Mouse (Mus musculus) kidney, embryonic 14.5 days (tissue): ENCODE measurements at regions not wholly inside any gene's neighbourhood (a gene's known extent, or its start where the extent isn't known, plus 50 kb on each side); places are given as distances from the start of the nearest gene placed in this dataset.

ENCODE experiments used
- ATAC-seq: fragments of 200-750 bp; cut with Nextera tagmentation; 2 replicates; pipeline ENCODE4 v1.8.0; 2017; ENCODE audit warnings: moderate number of reproducible peaks, mild to moderate bottlenecking, moderate TSS enrichment, moderate library complexity; ENCODE audit not compliant: low FRiP score, low TSS enrichment
- H3K27ac ChIP-seq: fragments of 300-500 bp; sonication (generic); 2 replicates; pipeline ENCODE4 v1.5.1; 2014; ENCODE audit warnings: low read depth, mild to moderate bottlenecking, low read length, moderate library complexity, mixed read lengths
- H3K27me3 ChIP-seq: fragments of 300-500 bp; sonication (generic); 2 replicates; pipeline ENCODE4 v1.6.1; 2014; ENCODE audit warnings: mild to moderate bottlenecking, low read length; ENCODE audit not compliant: control insufficient read depth, insufficient read depth
- H3K36me3 ChIP-seq: fragments of 300-500 bp; sonication (generic); 2 replicates; pipeline ENCODE4 v1.6.1; 2014; ENCODE audit warnings: low read length, mixed read lengths; ENCODE audit not compliant: control insufficient read depth, insufficient read depth
- H3K4me1 ChIP-seq: fragments of 300-500 bp; sonication (generic); 2 replicates; pipeline ENCODE4 v1.6.1; 2014; ENCODE audit warnings: low read length, mixed read lengths; ENCODE audit not compliant: control insufficient read depth, insufficient read depth
- H3K4me2 ChIP-seq: fragments of 300-500 bp; sonication (generic); replicated peaks from 2 replicates; pipeline ENCODE4 v1.6.1; 2014; ENCODE audit warnings: low read depth, mild to moderate bottlenecking, low read length
- H3K4me3 ChIP-seq: fragments of 300-500 bp; sonication (generic); 2 replicates; pipeline ENCODE4 v1.5.1; 2014; ENCODE audit warnings: mild to moderate bottlenecking, low read length
- H3K9ac ChIP-seq: fragments of 300-500 bp; sonication (generic); 2 replicates; pipeline ENCODE4 v1.6.1; 2014; ENCODE audit warnings: low read depth, mild to moderate bottlenecking, low read length, moderate library complexity
- H3K9me3 ChIP-seq: fragments of 300-500 bp; sonication (generic); 2 replicates; pipeline ENCODE4 v1.6.1; 2016; ENCODE audit warnings: low read length; ENCODE audit not compliant: control insufficient read depth
- WGBS: fragments of 180-500 bp; shearing (Covaris S2); extraction: QIAGEN DNeasy Blood & Tissue Kit; methylation state at CpG from one replicate; pipeline ENCODE4 v1.1.7; 2014; 5-methylcytosine and 5-hydroxymethylcytosine counted together

- no peaks in the 10 kb centered on the region for H3K9me3 ChIP-seq
- H3K27me3 ChIP-seq, result no peaks in the 10 kb centered on the region; the same call in 1 of the 2 replicates
These were observed 562.7 kb upstream of the Pdzrn3 start for GRCm38 (mm10) chr6:101940266-101940866.

GRCm38 (mm10) chr6:101938393-101938985, 560.8 kb upstream of the Pdzrn3 start:
- no peak overlapping the region for H3K27ac ChIP-seq
- H3K4me2 ChIP-seq, result no peak overlapping the region
- ATAC-seq, result no peak
- H3K36me3 ChIP-seq, result no peaks in the 10 kb centered on the region
- H3K27me3 ChIP-seq, result no peaks in the 10 kb centered on the region; the same call in 1 of the 2 replicates
- 87% methylated on average over 4 of the region's 4 CpGs for WGBS
- H3K9me3 ChIP-seq, result no peaks in the 10 kb centered on the region
- H3K9ac ChIP-seq, result no peak overlapping the region
- H3K4me1 ChIP-seq, result no peaks in the 10 kb centered on the region
- H3K4me3 ChIP-seq, result no peak overlapping the region

More at GRCm38 (mm10) chr6:101940266-101940866, 562.7 kb upstream of the Pdzrn3 start:
- Histone ChIP-seq H3K9ac (no peak overlapping the region), H3K36me3 (no peaks in the 10 kb centered on the region), H3K27ac (no peak overlapping the region), H3K4me2 (no peak overlapping the region), H3K4me3 (no peak overlapping the region), H3K4me1 (no peaks in the 10 kb centered on the region)
- WGBS, result 34% methylated on average over 3 of the region's 3 CpGs
- peak; percentile 71; the same call in 1 of the 2 replicates for ATAC-seq

GRCm38 (mm10) chr6:101937467-101938392, 560.0 kb upstream of the Pdzrn3 start:
- Histone ChIP-seq H3K4me1 (no peaks in the 10 kb centered on the region), H3K4me2 (no peak overlapping the region), H3K27me3 (no peaks in the 10 kb centered on the region; the same call in 1 of the 2 replicates), H3K9me3 (no peaks in the 10 kb centered on the region), H3K4me3 (no peak overlapping the region), H3K27ac (no peak overlapping the region), H3K9ac (no peak overlapping the region), H3K36me3 (no peaks in the 10 kb centered on the region)
- WGBS, result 71% methylated on average over 12 of the region's 12 CpGs
- no peak for ATAC-seq

- ATAC-seq, result no peak
- no peaks in the 10 kb centered on the region for H3K36me3 ChIP-seq
- H3K4me1 ChIP-seq, result no peaks in the 10 kb centered on the region
- H3K4me2 ChIP-seq, result no peak overlapping the region
- no peak overlapping the region for H3K27ac ChIP-seq
- H3K9ac ChIP-seq, result no peak overlapping the region
- H3K9me3 ChIP-seq, result no peaks in the 10 kb centered on the region
- no peaks in the 10 kb centered on the region; the same call in 1 of the 2 replicates for H3K27me3 ChIP-seq
- 92% methylated on average over 5 of the region's 5 CpGs for WGBS
- no peak overlapping the region for H3K4me3 ChIP-seq
These were observed 554.1 kb upstream of the Pdzrn3 start for GRCm38 (mm10) chr6:101931768-101932167.

- Histone ChIP-seq H3K9me3 (no peaks in the 10 kb centered on the region), H3K27me3 (no peaks in the 10 kb centered on the region), H3K4me3 (no peak overlapping the region), H3K9ac (no peak overlapping the region), H3K4me2 (no peak overlapping the region), H3K36me3 (no peaks in the 10 kb centered on the region), H3K4me1 (no peaks in the 10 kb centered on the region), H3K27ac (no peak overlapping the region)
- WGBS, result 61% methylated on average over 4 of the region's 4 CpGs
- no peak for ATAC-seq
These were observed 544.0 kb upstream of the Pdzrn3 start for GRCm38 (mm10) chr6:101921686-101922085.

- peak; percentile 43; the same call in 1 of the 2 replicates for ATAC-seq
- Histone ChIP-seq H3K27me3 (no peaks in the 10 kb centered on the region), H3K9me3 (no peaks in the 10 kb centered on the region), H3K4me2 (no peak overlapping the region), H3K4me3 (no peak overlapping the region), H3K4me1 (no peaks in the 10 kb centered on the region), H3K27ac (no peak overlapping the region), H3K36me3 (no peaks in the 10 kb centered on the region), H3K9ac (no peak overlapping the region)
These were observed 543.5 kb upstream of the Pdzrn3 start for GRCm38 (mm10) chr6:101921186-101921585.

- H3K9ac ChIP-seq, result no peak overlapping the region
- H3K27me3 ChIP-seq, result no peaks in the 10 kb centered on the region
- no peak for ATAC-seq
- no peaks in the 10 kb centered on the region for H3K4me1 ChIP-seq
- H3K4me3 ChIP-seq, result no peak overlapping the region
- H3K4me2 ChIP-seq, result no peak overlapping the region
- H3K36me3 ChIP-seq, result no peaks in the 10 kb centered on the region
- no peaks in the 10 kb centered on the region for H3K9me3 ChIP-seq
- no peak overlapping the region for H3K27ac ChIP-seq
These were observed 541.2 kb upstream of the Pdzrn3 start for GRCm38 (mm10) chr6:101918914-101919313.

- H3K9me3 ChIP-seq, result no peaks in the 10 kb centered on the region
- no peaks in the 10 kb centered on the region for H3K27me3 ChIP-seq
- no peak for ATAC-seq
- H3K27ac ChIP-seq, result no peak overlapping the region
- H3K4me2 ChIP-seq, result no peak overlapping the region
- 94% methylated on average over 2 of the region's 2 CpGs for WGBS
- no peak overlapping the region for H3K4me3 ChIP-seq
- no peaks in the 10 kb centered on the region for H3K4me1 ChIP-seq
- H3K9ac ChIP-seq, result no peak overlapping the region
- H3K36me3 ChIP-seq, result no peaks in the 10 kb centered on the region
These were observed 527.3 kb upstream of the Pdzrn3 start for GRCm38 (mm10) chr6:101905029-101905342.
